Mouse (Mus musculus) urinary bladder, postnatal 14 days (tissue): Measurements from ENCODE around the gene Slc35e3.

Experiments used
- DNase-seq: peaks from one replicate; pipeline ENCODE4 v3.0.0; 2021; ENCODE audit warnings: low spot score

The Slc35e3 gene

GRCm38 (mm10) chr10:117776281-117777102 lies 30.3 kb upstream of the Slc35e3 start:
- DNase-seq: no peak

GRCm38 (mm10) chr10:117775401-117776144 lies 29.4 kb upstream of the Slc35e3 start:
- no peak for DNase-seq

GRCm38 (mm10) chr10:117774817-117775120 lies 28.6 kb upstream of the Slc35e3 start:
- no peak for DNase-seq

GRCm38 (mm10) chr10:117774011-117774816 lies 28.0 kb upstream of the Slc35e3 start:
- DNase-seq: no peak

- no peak for DNase-seq
Measured at GRCm38 (mm10) chr10:117773106-117773720, 27.0 kb upstream of the Slc35e3 start.

- no peak for DNase-seq
Measured at GRCm38 (mm10) chr10:117772364-117773105, 26.4 kb upstream of the Slc35e3 start.

GRCm38 (mm10) chr10:117771131-117771510 lies 25.0 kb upstream of the Slc35e3 start:
- no peak for DNase-seq

GRCm38 (mm10) chr10:117770286-117771130 lies 24.3 kb upstream of the Slc35e3 start:
- DNase-seq: no peak

- DNase-seq: no peak
Measured at GRCm38 (mm10) chr10:117769541-117770285, 23.5 kb upstream of the Slc35e3 start.

GRCm38 (mm10) chr10:117768141-117768440 lies 21.9 kb upstream of the Slc35e3 start:
- no peak for DNase-seq

GRCm38 (mm10) chr10:117767286-117768140 lies 21.3 kb upstream of the Slc35e3 start:
- no peak for DNase-seq

- DNase-seq: no peak
Measured at GRCm38 (mm10) chr10:117766896-117767160, 20.7 kb upstream of the Slc35e3 start.

- DNase-seq: no peak
Measured at GRCm38 (mm10) chr10:117766111-117766895, 20.1 kb upstream of the Slc35e3 start.

- no peak for DNase-seq
Measured at GRCm38 (mm10) chr10:117765116-117765894, 19.1 kb upstream of the Slc35e3 start.

GRCm38 (mm10) chr10:117764598-117764997 lies 18.4 kb upstream of the Slc35e3 start:
- no peak for DNase-seq

- no peak for DNase-seq
Measured at GRCm38 (mm10) chr10:117763588-117764190, 17.5 kb upstream of the Slc35e3 start.

- no peak for DNase-seq
Measured at GRCm38 (mm10) chr10:117762966-117763365, 16.8 kb upstream of the Slc35e3 start.
